Mouse (Mus musculus): ENCODE results near the gene Tsc2. TPM values are rescaled to one million over a fixed set of nuclear protein-coding genes. Genes with fewer than 3 reads are reported as not detected.

Tsc2 gene
- total RNA-seq, 1 experiment from 2014 or later: 100 TPM

- no peak for DNase-seq
Measured at GRCm38 (mm10) chr17:24608874-24609273, 23.6 kb downstream of the Tsc2 start.

GRCm38 (mm10) chr17:24608370-24608769 lies 24.1 kb downstream of the Tsc2 start:
- no peak for DNase-seq

GRCm38 (mm10) chr17:24604557-24604956 lies 27.9 kb downstream of the Tsc2 start:
- DNase-seq: no peak

GRCm38 (mm10) chr17:24603961-24604360 lies 28.5 kb downstream of the Tsc2 start:
- DNase-seq: no peak

GRCm38 (mm10) chr17:24600502-24600901 lies 31.9 kb downstream of the Tsc2 start:
- no peak for DNase-seq

GRCm38 (mm10) chr17:24597989-24598388 lies 34.4 kb downstream of the Tsc2 start:
- no peak for DNase-seq

- DNase-seq: no peak
Measured at GRCm38 (mm10) chr17:24596471-24597183, 35.8 kb downstream of the Tsc2 start.

GRCm38 (mm10) chr17:24596073-24596466 lies 36.4 kb downstream of the Tsc2 start:
- DNase-seq: no peak

- peak; percentile 46 for DNase-seq
Measured at GRCm38 (mm10) chr17:24595126-24596072, 37.0 kb downstream of the Tsc2 start.

GRCm38 (mm10) chr17:24593992-24594890 lies 38.2 kb downstream of the Tsc2 start:
- no peak for DNase-seq

GRCm38 (mm10) chr17:24593248-24593647 lies 39.2 kb downstream of the Tsc2 start:
- no peak for DNase-seq

- DNase-seq: no peak
Measured at GRCm38 (mm10) chr17:24591695-24592094, 40.7 kb downstream of the Tsc2 start.

GRCm38 (mm10) chr17:24590943-24591342 lies 41.5 kb downstream of the Tsc2 start:
- DNase-seq: no peak

GRCm38 (mm10) chr17:24586532-24586931 lies 45.9 kb downstream of the Tsc2 start:
- no peak for DNase-seq

- DNase-seq: no peak
Measured at GRCm38 (mm10) chr17:24584520-24584919, 47.9 kb downstream of the Tsc2 start.

- DNase-seq: no peak
Measured at GRCm38 (mm10) chr17:24583599-24584460, 48.6 kb downstream of the Tsc2 start.

- no peak for DNase-seq
Measured at GRCm38 (mm10) chr17:24580287-24580686, 52.1 kb downstream of the Tsc2 start.

GRCm38 (mm10) chr17:24579532-24579931 lies 52.9 kb downstream of the Tsc2 start:
- no peak for DNase-seq

GRCm38 (mm10) chr17:24573811-24574210 lies 58.6 kb downstream of the Tsc2 start:
- no peak for DNase-seq

GRCm38 (mm10) chr17:24572651-24573245 lies 59.7 kb downstream of the Tsc2 start:
- no peak for DNase-seq

- DNase-seq: no peak
Measured at GRCm38 (mm10) chr17:24569837-24570236, 62.6 kb downstream of the Tsc2 start.

All from adrenal gland, postnatal 14 days (tissue).